Mouse (Mus musculus) CH12.LX (cell line): ENCODE measurements around the gene Ep400.

ENCODE experiments used
- CTCF ChIP-seq, 2 experiments: IDR thresholded peaks in 1 of 2; conservative IDR thresholded peaks in 1 of 2; 2 replicates each; pipeline ENCODE4 v1.5.1; 2011 to 2012; ENCODE audit warnings: low read depth in 2 of 2, low read length in 2 of 2, improper control_type of control experiment in 1 of 2, inconsistent platforms in 1 of 2, mild to moderate bottlenecking in 1 of 2, moderate library complexity in 1 of 2
- EP300 ChIP-seq: IDR thresholded peaks from 2 replicates; pipeline ENCODE4 v1.6.1; 2011; ENCODE audit warnings: low read length, improper control_type of control experiment
- MEF2A ChIP-seq: IDR thresholded peaks from 2 replicates; pipeline ENCODE4 v1.6.1; 2014; ENCODE audit warnings: low read depth, mild to moderate bottlenecking, inconsistent platforms, low read length, improper control_type of control experiment, borderline replicate concordance
- MXI1 ChIP-seq: IDR thresholded peaks from 2 replicates; pipeline ENCODE4 v1.6.1; 2011; ENCODE audit warnings: mild to moderate bottlenecking, low read depth, low read length, improper control_type of control experiment
- NRF1 ChIP-seq: IDR thresholded peaks from 2 replicates; pipeline ENCODE4 v1.6.1; 2014; ENCODE audit warnings: low read depth, mild to moderate bottlenecking, inconsistent platforms, low read length, improper control_type of control experiment, moderate library complexity
- PAX5 ChIP-seq: IDR thresholded peaks from 2 replicates; pipeline ENCODE4 v1.6.1; 2012; ENCODE audit warnings: low read length, inconsistent platforms, mixed read lengths
- POLR2A ChIP-seq: IDR thresholded peaks from 2 replicates; pipeline ENCODE4 v1.6.1; 2011; ENCODE audit warnings: low read depth, mild to moderate bottlenecking, improper control_type of control experiment, low read length
- POLR2AphosphoS2 ChIP-seq: IDR thresholded peaks from 2 replicates; pipeline ENCODE4 v1.6.1; 2011; ENCODE audit warnings: low read depth, low read length, improper control_type of control experiment
- TCF12 ChIP-seq: IDR thresholded peaks from 2 replicates; pipeline ENCODE4 v1.6.1; 2014; ENCODE audit warnings: low read depth, mild to moderate bottlenecking, inconsistent platforms, low read length, improper control_type of control experiment
- UBTF ChIP-seq: IDR thresholded peaks from 2 replicates; pipeline ENCODE4 v1.6.1; 2012; ENCODE audit warnings: low read depth, mild to moderate bottlenecking, inconsistent platforms, low read length, improper control_type of control experiment, moderate library complexity
- USF2 ChIP-seq: conservative IDR thresholded peaks from 2 replicates; pipeline ENCODE4 v1.6.1; 2011; ENCODE audit warnings: low read depth, low read length, improper control_type of control experiment
- ZMIZ1 ChIP-seq: IDR thresholded peaks from 2 replicates; pipeline ENCODE4 v1.6.1; 2012; ENCODE audit warnings: low read depth, mild to moderate bottlenecking, inconsistent platforms, low read length, improper control_type of control experiment

- TF ChIP-seq CTCF (conservative IDR thresholded peaks at IDR 0.05 in 1 of 2, IDR thresholded peaks at IDR 0.05 in 1 of 2; ENCODE audit: low read depth in 2 of 2, low read length in 2 of 2), result no peak
- TF ChIP-seq POLR2A, result no peak
- TF ChIP-seq TCF12, result no peak
- no peak for TF ChIP-seq USF2
- no peak for TF ChIP-seq MEF2A
- no peak for TF ChIP-seq UBTF
- no peak for TF ChIP-seq MXI1
- TF ChIP-seq EP300, result no peak
- no peak for TF ChIP-seq POLR2AphosphoS2
- TF ChIP-seq NRF1, result no peak
- TF ChIP-seq PAX5, result no peak
- no peak for TF ChIP-seq ZMIZ1
Measured at GRCm38 (mm10) chr5:110778263-110778662, 7.7 kb upstream of the Ep400 start.
